Mouse (Mus musculus): ENCODE results near the gene Bcas1.

The Bcas1 gene

DNA sequence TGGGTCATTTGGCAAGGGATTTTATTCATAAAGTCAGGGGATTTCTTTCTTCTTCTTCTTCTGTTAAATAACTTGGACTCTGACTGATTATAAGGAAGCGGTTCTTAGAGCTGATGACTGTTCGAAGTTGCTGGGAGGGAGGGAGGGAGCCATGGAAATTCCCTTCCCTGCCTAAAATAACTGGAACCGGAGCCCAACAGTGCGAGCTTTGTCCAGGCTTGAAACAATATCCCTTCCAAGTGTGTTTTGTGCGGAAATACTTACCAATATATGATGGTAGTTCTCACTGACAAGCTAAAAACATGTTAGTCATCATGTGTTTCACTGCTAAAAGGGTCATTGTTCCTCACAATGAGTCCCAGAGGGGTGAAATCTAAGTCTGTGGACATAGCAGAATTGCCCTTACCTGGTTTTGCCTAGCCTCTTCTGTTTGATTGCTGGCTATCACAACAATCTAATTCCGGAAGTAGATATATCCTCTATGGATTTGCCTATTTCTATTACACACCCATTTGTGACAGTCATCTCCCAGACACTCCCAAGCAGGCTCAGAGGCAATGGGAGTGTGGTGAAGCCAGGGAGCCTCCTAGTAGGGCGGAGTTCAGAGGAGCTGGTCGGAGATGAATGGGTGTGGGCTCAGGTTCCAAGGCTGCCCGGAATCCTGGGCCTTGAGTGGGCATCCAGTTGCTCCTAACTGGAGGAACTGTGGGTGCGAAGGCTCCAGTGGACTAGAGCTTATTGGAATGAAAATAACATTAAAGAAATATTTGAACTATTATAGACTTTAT, 119.4 kb downstream of the Bcas1 start:
- DNase-seq, result no peak

DNA sequence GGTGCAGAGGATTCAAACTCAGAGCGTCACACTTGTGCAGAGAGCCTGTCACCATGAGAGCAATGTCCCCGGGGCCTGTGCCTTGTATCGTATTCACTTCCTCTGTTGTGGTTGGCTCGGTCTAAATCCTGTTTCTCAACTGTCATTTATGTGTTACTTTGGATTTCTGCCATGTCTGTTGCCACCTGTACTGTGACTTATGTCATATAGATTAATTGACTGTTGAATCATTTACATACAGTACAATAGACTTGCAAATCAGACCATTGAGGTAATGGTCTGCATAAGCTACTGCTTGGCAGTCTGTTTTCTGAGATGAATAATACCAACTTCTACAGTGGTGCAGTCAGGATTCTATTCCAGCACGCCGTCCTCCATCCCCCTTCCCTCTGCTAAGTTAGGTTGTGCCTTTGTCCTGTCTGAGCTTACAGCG, 120.0 kb downstream of the Bcas1 start:
- DNase-seq, result no peak

DNA sequence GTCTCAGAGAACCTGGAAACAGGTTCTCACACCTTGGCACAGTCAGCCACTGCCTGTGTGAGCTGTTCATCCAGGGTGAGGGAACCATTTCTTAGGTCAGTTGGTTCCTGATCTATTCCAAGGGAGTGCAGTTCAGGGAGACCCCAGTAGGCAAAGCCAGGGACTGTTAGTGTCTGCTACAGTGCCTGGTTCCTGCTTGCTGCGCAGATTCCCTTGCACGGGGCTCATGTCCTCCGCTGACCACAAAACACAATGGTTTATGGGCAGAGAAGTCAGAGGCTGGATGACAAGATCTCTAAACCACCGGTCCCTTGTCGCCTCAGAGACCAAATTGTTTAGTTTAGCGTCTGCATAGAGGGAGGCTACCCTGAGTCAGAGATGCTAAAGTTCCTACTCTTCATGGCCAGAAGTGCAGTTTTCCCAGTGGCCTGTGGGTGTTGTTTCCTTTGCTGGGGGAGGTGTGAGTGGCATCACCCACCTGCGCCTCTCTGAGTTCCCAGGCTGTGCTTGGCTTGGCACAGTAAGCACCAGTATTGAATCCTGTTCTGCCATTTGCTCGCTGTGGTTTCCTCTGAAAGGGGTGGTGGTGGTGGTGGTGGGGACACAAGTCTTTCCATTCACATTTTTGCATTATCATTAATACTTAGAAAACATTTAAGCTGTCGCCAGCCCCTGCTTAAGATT, 120.9 kb downstream of the Bcas1 start:
- DNase-seq, result no peak

DNA sequence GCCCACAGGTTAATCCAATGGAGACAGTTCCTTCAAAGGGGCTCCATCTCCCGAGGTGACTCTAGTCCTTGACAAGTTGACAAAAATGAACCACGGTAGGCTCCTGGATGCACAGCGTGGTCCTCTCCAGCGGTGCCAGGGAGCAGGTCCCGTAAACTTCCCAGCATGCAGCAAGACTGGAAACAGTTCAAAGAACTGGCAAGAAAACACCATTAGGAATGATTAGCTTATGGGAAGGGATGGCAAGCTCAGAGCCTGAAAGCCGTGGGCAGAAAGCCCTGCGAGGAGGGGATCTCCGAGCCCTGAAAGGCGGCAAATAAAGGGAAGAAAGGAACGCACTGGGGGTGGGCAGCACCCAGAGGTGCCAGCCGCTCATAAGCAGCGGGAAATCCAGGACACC, 122.9 kb downstream of the Bcas1 start:
- no peak for DNase-seq

DNA sequence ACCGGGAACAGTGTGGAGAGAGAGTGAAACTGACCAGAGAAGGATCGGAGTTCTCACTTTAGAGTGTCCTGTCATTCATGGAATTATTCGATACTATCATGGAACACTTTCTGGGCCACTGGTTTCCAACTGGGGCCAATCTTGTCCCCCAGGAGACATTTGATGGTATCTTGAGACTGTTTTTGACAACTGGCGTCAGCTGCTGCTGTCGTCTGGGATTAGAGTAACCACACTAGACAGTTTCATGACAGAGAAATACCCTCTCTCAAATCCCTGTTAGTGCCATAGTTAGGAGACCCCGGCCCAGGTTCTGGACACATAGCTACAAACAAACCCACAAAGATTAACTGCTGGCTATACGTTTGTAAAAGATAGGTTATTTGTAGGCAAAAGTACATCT, 124.0 kb downstream of the Bcas1 start:
- DNase-seq, result no peak

DNA sequence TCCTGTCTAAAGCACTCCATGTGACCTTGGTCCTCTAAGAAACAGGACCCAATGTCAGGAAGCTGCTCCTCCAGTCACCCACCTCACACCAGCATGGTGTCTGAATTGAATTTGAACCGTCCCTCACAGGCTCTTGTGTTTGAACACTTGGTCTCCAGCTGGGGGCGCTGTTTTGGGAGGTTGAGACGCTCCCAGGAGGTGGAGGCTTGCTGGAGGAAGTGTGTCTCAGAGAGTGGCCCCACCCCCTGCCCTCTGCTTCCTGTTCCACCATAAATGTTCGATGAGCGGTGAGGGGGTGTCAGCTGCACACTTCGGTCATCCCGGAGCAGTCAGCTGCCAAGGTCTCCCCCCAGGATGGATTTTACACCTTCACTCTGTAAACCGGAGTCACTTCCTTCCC, 124.8 kb downstream of the Bcas1 start:
- no peak for DNase-seq
